Mouse (Mus musculus) MEL (cell line): ENCODE measurements around the gene Endov. TPM values are rescaled to one million over a fixed set of nuclear protein-coding genes. Genes with fewer than 3 reads are reported as not detected.

Experiments used
- DNase-seq: peaks from one replicate; pipeline ENCODE4 v3.0.0; 2011; ENCODE audit warnings: low read depth, low spot score
- H3K27ac ChIP-seq: 2 replicates; pipeline ENCODE4 v1.5.1; 2012; ENCODE audit warnings: low read depth, mild to moderate bottlenecking, control low read depth, low read length, moderate library complexity; ENCODE audit not compliant: control insufficient read depth
- H3K27me3 ChIP-seq, 2 experiments: fragments of 150-350 bp in 1 of 2; sonication (generic) in 1 of 2; 2 replicates each; pipeline ENCODE4 v1.6.1; 2012; ENCODE audit warnings: low read length in 2 of 2, mild to moderate bottlenecking in 2 of 2, improper control_type of control experiment in 1 of 2, moderate library complexity in 1 of 2; ENCODE audit not compliant: insufficient read depth in 2 of 2, control insufficient read depth in 1 of 2
- H3K36me3 ChIP-seq, 2 experiments: 2 replicates each; pipeline ENCODE4 v1.6.1; 2012 to 2014; ENCODE audit warnings: low read length in 2 of 2, improper control_type of control experiment in 1 of 2, inconsistent platforms in 1 of 2, mild to moderate bottlenecking in 1 of 2; ENCODE audit not compliant: insufficient read depth in 2 of 2, control insufficient read depth in 1 of 2
- H3K4me1 ChIP-seq, 2 experiments: fragments of 150-350 bp in 1 of 2; sonication (generic) in 1 of 2; 2 replicates each; pipeline ENCODE4 v1.6.1; 2012; ENCODE audit warnings: low read length in 2 of 2, improper control_type of control experiment in 1 of 2, mild to moderate bottlenecking in 1 of 2; ENCODE audit not compliant: insufficient read depth in 2 of 2, control insufficient read depth in 1 of 2
- H3K4me3 ChIP-seq, 2 experiments: fragments of 150-350 bp in 1 of 2; sonication (generic) in 1 of 2; 2 replicates each; pipeline ENCODE4 v1.5.1; 2012; ENCODE audit warnings: low read depth in 2 of 2, low read length in 2 of 2, mild to moderate bottlenecking in 2 of 2, moderate library complexity in 2 of 2, control low read depth in 1 of 2, improper control_type of control experiment in 1 of 2; ENCODE audit not compliant: control insufficient read depth in 1 of 2, insufficient read depth in 1 of 2
- H3K79me2 ChIP-seq: 2 replicates; pipeline ENCODE4 v1.6.1; 2012; ENCODE audit warnings: mild to moderate bottlenecking, low read length, moderate library complexity; ENCODE audit not compliant: control insufficient read depth, poor library complexity, insufficient read depth
- H3K9ac ChIP-seq: 2 replicates; pipeline ENCODE4 v1.6.1; 2012; ENCODE audit warnings: low read depth, mild to moderate bottlenecking, control low read depth, low read length, moderate library complexity; ENCODE audit not compliant: control insufficient read depth, poor library complexity, severe bottlenecking
- H3K9me3 ChIP-seq: fragments of 150-350 bp; sonication (generic); replicated peaks from 2 replicates; pipeline ENCODE4 v1.6.1; 2012; ENCODE audit warnings: mild to moderate bottlenecking, low read length, improper control_type of control experiment, moderate library complexity; ENCODE audit not compliant: insufficient read depth
- BHLHE40 ChIP-seq: IDR thresholded peaks from 2 replicates; pipeline ENCODE4 v1.6.1; 2012; ENCODE audit warnings: low read depth, mild to moderate bottlenecking, inconsistent platforms, low read length, improper control_type of control experiment, borderline replicate concordance
- CHD1 ChIP-seq: IDR thresholded peaks from 2 replicates; pipeline ENCODE4 v1.6.1; 2012; ENCODE audit warnings: low read depth, mild to moderate bottlenecking, inconsistent platforms, low read length, improper control_type of control experiment
- CHD2 ChIP-seq: IDR thresholded peaks from 2 replicates; pipeline ENCODE4 v1.6.1; 2011; ENCODE audit warnings: low read length, improper control_type of control experiment
- E2F4 ChIP-seq: IDR thresholded peaks from 2 replicates; pipeline ENCODE4 v1.6.1; 2011; ENCODE audit warnings: low read depth, low read length, improper control_type of control experiment, borderline replicate concordance
- ELF1 ChIP-seq: IDR thresholded peaks from 2 replicates; pipeline ENCODE4 v1.6.1; 2014; ENCODE audit warnings: low read depth, mild to moderate bottlenecking, inconsistent platforms, low read length, improper control_type of control experiment, moderate library complexity
- ETS1 ChIP-seq: IDR thresholded peaks from 2 replicates; pipeline ENCODE4 v1.6.1; 2012; ENCODE audit warnings: low read depth, mild to moderate bottlenecking, inconsistent platforms, low read length, improper control_type of control experiment, moderate library complexity
- GATA1 ChIP-seq: IDR thresholded peaks from 2 replicates; pipeline ENCODE4 v1.6.1; 2011; ENCODE audit warnings: low read depth, low read length, improper control_type of control experiment
- HCFC1 ChIP-seq: IDR thresholded peaks from 2 replicates; pipeline ENCODE4 v1.6.1; 2012; ENCODE audit warnings: low read depth, mild to moderate bottlenecking, inconsistent platforms, low read length, improper control_type of control experiment, moderate library complexity
- JUND ChIP-seq: IDR thresholded peaks from 2 replicates; pipeline ENCODE4 v1.6.1; 2011; ENCODE audit warnings: low read depth, mild to moderate bottlenecking, improper control_type of control experiment, low read length
- KAT2A ChIP-seq: conservative IDR thresholded peaks from 2 replicates; pipeline ENCODE4 v1.6.1; 2012; ENCODE audit warnings: low read depth, low read length, improper control_type of control experiment, inconsistent platforms
- MAFK ChIP-seq: IDR thresholded peaks from 2 replicates; pipeline ENCODE4 v1.6.1; 2011; ENCODE audit warnings: low read depth, mild to moderate bottlenecking, low read length, improper control_type of control experiment, borderline replicate concordance
- MAX ChIP-seq: IDR thresholded peaks from 2 replicates; pipeline ENCODE4 v1.6.1; 2011; ENCODE audit warnings: low read length, improper control_type of control experiment
- MAZ ChIP-seq: IDR thresholded peaks from 2 replicates; pipeline ENCODE4 v1.6.1; 2012; ENCODE audit warnings: low read depth, mild to moderate bottlenecking, inconsistent platforms, low read length, improper control_type of control experiment
- MYC ChIP-seq: IDR thresholded peaks from 2 replicates; pipeline ENCODE4 v1.6.1; 2011; ENCODE audit warnings: low read depth, mild to moderate bottlenecking, low read length, improper control_type of control experiment, moderate library complexity
- NELFE ChIP-seq: IDR thresholded peaks from 2 replicates; pipeline ENCODE4 v1.6.1; 2011; ENCODE audit warnings: low read depth, low read length, improper control_type of control experiment
- POLR2A ChIP-seq, 2 experiments: IDR thresholded peaks; 2 replicates each; pipeline ENCODE4 v1.6.1; 2011 to 2012; ENCODE audit warnings: low read length in 2 of 2, mild to moderate bottlenecking in 2 of 2, control low read depth in 1 of 2, improper control_type of control experiment in 1 of 2, low read depth in 1 of 2, moderate library complexity in 1 of 2; ENCODE audit not compliant: control insufficient read depth in 1 of 2, insufficient read depth in 1 of 2, poor library complexity in 1 of 2
- POLR2AphosphoS2 ChIP-seq: IDR thresholded peaks from 2 replicates; pipeline ENCODE4 v1.6.1; 2011; ENCODE audit warnings: low read length, improper control_type of control experiment
- POLR2AphosphoS5 ChIP-seq: IDR thresholded peaks from 2 replicates; pipeline ENCODE4 v1.6.1; 2012; ENCODE audit warnings: low read depth, borderline replicate concordance, mild to moderate bottlenecking, inconsistent platforms, low read length, moderate library complexity, mixed read lengths
- RAD21 ChIP-seq: IDR thresholded peaks from 2 replicates; pipeline ENCODE4 v1.6.1; 2011; ENCODE audit warnings: mild to moderate bottlenecking, low read depth, low read length, improper control_type of control experiment
- RCOR1 ChIP-seq: IDR thresholded peaks from 2 replicates; pipeline ENCODE4 v1.6.1; 2012; ENCODE audit warnings: low read depth, mild to moderate bottlenecking, inconsistent platforms, low read length, improper control_type of control experiment
- SIN3A ChIP-seq: IDR thresholded peaks from 2 replicates; pipeline ENCODE4 v1.6.1; 2012; ENCODE audit warnings: low read length, improper control_type of control experiment, inconsistent platforms
- TCF12 ChIP-seq: IDR thresholded peaks from 2 replicates; pipeline ENCODE4 v1.6.1; 2014; ENCODE audit warnings: low read depth, mild to moderate bottlenecking, inconsistent platforms, low read length, improper control_type of control experiment, moderate library complexity
- UBTF ChIP-seq: IDR thresholded peaks from 2 replicates; pipeline ENCODE4 v1.6.1; 2012; ENCODE audit warnings: low read depth, mild to moderate bottlenecking, inconsistent platforms, low read length, improper control_type of control experiment, moderate library complexity, borderline replicate concordance; ENCODE audit not compliant: insufficient read depth
- USF2 ChIP-seq, 2 experiments: IDR thresholded peaks; 2 replicates each; pipeline ENCODE4 v1.6.1; 2011 to 2012; ENCODE audit warnings: improper control_type of control experiment in 2 of 2, low read length in 2 of 2, borderline replicate concordance in 1 of 2, inconsistent platforms in 1 of 2, low read depth in 1 of 2, mild to moderate bottlenecking in 1 of 2; ENCODE audit not compliant: insufficient read depth in 1 of 2
- ZMIZ1 ChIP-seq: IDR thresholded peaks from 2 replicates; pipeline ENCODE4 v1.6.1; 2012; ENCODE audit warnings: low read depth, mild to moderate bottlenecking, inconsistent platforms, low read length, improper control_type of control experiment, moderate library complexity
- polyA plus RNA-seq, 2 experiments: library from polyadenylated mRNA; stranded (reverse) in 1 of 2; unstranded in 1 of 2; fragments of >175 nt in 1 of 2; fragments of >200 nt in 1 of 2; gene quantifications; 2 replicates each; pipeline versions ENCODE4 v1.2.1 to v1.2.4; 2012; ENCODE audit warnings: low replicate concordance in 2 of 2, low read depth in 1 of 2; ENCODE audit not compliant: insufficient read length in 2 of 2, insufficient read depth in 1 of 2, missing spikeins in 1 of 2
- total RNA-seq: library from RNA; depleted of rRNA; stranded (reverse); fragments of 300-350 nt; gene quantifications from 2 replicates; pipeline ENCODE4 v1.2.3, GENCODE M21; 2012

Endov gene
- total and polyA plus RNA-seq, 3 experiments = 16.8 to 19.5 TPM; not detected in 1

DNA sequence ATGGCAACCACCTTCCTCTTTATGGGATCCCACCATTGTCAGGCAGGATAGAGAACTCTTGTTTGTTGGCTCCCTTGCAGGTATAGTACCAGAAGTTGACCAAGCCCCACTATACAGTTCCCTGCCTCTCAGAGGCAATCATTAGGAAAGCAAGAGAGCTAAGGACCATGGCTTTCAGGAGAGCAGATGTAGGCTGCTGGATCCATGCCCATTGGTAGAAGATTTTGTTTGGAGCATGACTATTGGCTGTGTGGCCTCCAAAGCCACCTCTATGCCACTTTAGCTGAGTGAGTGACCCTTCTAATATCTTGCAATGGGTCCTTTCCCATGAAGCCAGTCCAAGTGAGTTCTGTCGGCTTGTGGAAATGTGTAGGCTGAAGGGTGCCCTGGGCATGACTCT is 28.2 kb downstream of the Endov start:
- H3K9ac ChIP-seq = no peak overlapping the region
- no peaks in the 10 kb centered on the region for H3K79me2 ChIP-seq
- H3K27me3 ChIP-seq = peaks cover 14 to 15% of the 10 kb centered on the region in 2 experiments
- H3K9me3 ChIP-seq = no peaks in the 10 kb centered on the region
- no peak for TF ChIP-seq HCFC1
- TF ChIP-seq RAD21 = no peak
- TF ChIP-seq UBTF = no peak
- no peak for TF ChIP-seq CHD1
- TF ChIP-seq BHLHE40 = no peak
- no peak for TF ChIP-seq SIN3A
- TF ChIP-seq MAZ = no peak
- TF ChIP-seq GATA1 = no peak
- TF ChIP-seq JUND = no peak
- TF ChIP-seq MYC = no peak
- TF ChIP-seq MAFK = no peak
- no peak overlapping the region for H3K27ac ChIP-seq
- peaks cover 0 to 6% of the 10 kb centered on the region in 2 experiments; a peak in 1 of 4 replicates for H3K4me1 ChIP-seq
- no peak overlapping the region for H3K4me3 ChIP-seq
- DNase-seq = no peak
- peaks cover 0 to 3% of the 10 kb centered on the region in 2 experiments; a peak in 1 of 4 replicates for H3K36me3 ChIP-seq

DNA sequence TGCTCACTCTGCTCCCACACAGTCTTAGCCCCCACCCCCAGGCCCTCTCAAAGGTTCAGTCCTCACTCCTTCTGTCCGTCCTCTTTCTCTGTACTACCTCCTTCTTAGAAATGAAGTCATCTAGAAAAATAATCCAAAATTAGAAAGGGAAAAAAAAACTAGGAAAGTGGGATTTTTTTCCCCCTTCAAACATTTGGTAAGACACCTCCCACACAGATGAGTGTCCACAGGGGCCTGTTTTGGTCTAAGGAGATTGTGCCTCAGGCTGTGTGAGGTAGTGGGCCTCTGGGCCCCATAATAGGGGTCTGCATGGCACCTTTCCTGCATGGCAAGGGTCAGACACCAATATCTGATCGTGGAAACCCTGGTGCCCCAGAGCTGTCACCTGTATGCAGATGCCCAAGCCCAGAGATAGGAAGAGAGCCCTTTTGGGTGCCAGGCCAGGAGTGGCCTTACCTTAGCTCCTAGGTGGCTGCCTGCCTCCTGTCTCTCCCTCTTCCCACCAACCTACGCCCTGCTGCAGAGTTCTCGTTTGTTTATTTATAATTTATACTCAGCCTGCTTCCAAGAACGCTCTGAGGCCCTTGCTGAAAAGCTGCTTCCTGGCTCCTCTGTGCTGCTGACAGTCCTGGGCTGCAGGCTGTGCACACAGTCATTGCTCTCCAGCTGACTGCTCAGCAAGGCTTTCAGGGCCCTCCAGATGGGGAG is 29.0 kb downstream of the Endov start:
- peaks cover 0 to 4% of the 10 kb centered on the region in 2 experiments; a peak in 1 of 4 replicates for H3K36me3 ChIP-seq
- peaks cover 0 to 8% of the 10 kb centered on the region in 2 experiments; a peak in 2 of 4 replicates for H3K4me1 ChIP-seq
- H3K79me2 ChIP-seq = no peaks in the 10 kb centered on the region
- peaks cover 14 to 15% of the 10 kb centered on the region in 2 experiments for H3K27me3 ChIP-seq
- no peak overlapping the region for H3K4me3 ChIP-seq
- H3K9me3 ChIP-seq = no peaks in the 10 kb centered on the region
- no peak overlapping the region for H3K27ac ChIP-seq
- H3K9ac ChIP-seq = no peak overlapping the region
- TF ChIP-seq ZMIZ1 (no peak), E2F4 (no peak), CHD1 (no peak), ELF1 (no peak), USF2 (IDR thresholded peaks at IDR 0.05; ENCODE audit: borderline replicate concordance in 1 of 2, insufficient read depth in 1 of 2, low read depth in 1 of 2, low read length in 2 of 2) (no peak), POLR2AphosphoS2 (no peak), NELFE (no peak), POLR2AphosphoS5 (no peak), POLR2A (IDR thresholded peaks at IDR 0.05; ENCODE audit: control insufficient read depth in 1 of 2, insufficient read depth in 1 of 2, low read depth in 1 of 2, low read length in 2 of 2, poor library complexity in 1 of 2) (no peak), KAT2A (no peak), SIN3A (no peak), RCOR1 (no peak), CHD2 (no peak), MAX (no peak), MAZ (no peak), TCF12 (no peak), ETS1 (no peak)
- no peak for DNase-seq
